Mouse (Mus musculus): Measurements from ENCODE around the gene Rprm. TPM values are rescaled to one million over a fixed set of nuclear protein-coding genes. Genes with fewer than 3 reads are reported as not detected.

Gene Rprm
- polyA plus RNA-seq, 2 experiments: 18.5 to 47.3 TPM

DNA sequence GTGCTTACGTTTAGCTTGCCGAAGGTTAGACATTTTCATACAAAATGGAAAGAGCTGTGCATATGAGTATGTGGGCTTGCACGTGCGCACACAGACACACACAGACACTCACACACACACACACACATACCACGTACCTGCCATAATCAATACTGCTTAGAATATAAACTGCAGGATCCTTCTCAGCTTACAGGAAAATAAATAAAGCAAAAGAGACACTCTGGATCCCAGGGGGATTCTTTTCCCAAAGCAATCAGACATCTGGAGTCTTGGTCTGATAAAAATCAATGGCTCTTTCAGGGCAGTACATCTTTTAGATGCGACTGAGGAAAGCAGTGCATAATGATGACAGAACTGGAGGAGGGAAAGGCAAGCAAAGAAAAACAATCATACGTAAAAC is 6.4 kb downstream of the Rprm start:
- no peak for TF ChIP-seq POLR2A (IDR thresholded peaks at IDR 0.05; ENCODE audit: borderline replicate concordance, extremely low read depth, insufficient read depth, insufficient read length)
- no peak for ATAC-seq (ENCODE audit: low FRiP score, low read depth)
- H3K27me3 ChIP-seq (ENCODE audit: control insufficient read depth, insufficient read depth, low read length): no peaks in the 10 kb centered on the region
- H3K4me1 ChIP-seq (ENCODE audit: control insufficient read depth, insufficient read depth, low read length): no peaks in the 10 kb centered on the region
- H3K9ac ChIP-seq (ENCODE audit: low read depth, low read length, severe bottlenecking): no peak overlapping the region
- no peak overlapping the region for H3K4me3 ChIP-seq (replicated peaks; ENCODE audit: low read length)
- no peak overlapping the region for H3K4me2 ChIP-seq (replicated peaks; ENCODE audit: low read depth, low read length, severe bottlenecking)
- H3K9me3 ChIP-seq (ENCODE audit: control insufficient read depth, low read length): no peaks in the 10 kb centered on the region
- H3K36me3 ChIP-seq (ENCODE audit: control insufficient read depth, insufficient read depth, low read length): no peaks in the 10 kb centered on the region
- 77% methylated on average over 7 of the region's 7 CpGs for WGBS
- H3K27ac ChIP-seq (replicated peaks; ENCODE audit: low read depth, low read length): no peak overlapping the region
- DNase-seq (ENCODE audit: low spot score): no peak

DNA sequence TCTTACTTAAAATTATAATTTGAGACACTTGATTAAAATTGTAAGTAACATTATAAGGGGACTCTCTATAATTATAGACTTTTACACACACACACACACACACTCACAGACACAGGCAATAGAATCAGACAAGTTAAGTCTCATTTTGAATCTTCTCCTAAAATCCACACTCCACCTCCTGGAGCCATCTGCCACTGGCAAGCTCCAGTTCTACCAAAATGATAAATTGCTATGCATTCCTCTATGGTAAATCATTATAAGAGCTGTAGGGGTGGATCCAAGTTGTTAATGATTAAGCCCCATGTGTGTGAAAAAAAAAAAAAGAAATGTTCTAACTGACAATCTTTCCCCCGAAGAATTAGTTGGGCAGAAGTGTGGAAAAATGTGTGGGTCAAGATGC is 13.8 kb downstream of the Rprm start:
- Histone ChIP-seq H3K4me1 (ENCODE audit: control insufficient read depth, insufficient read depth, low read length) (no peaks in the 10 kb centered on the region), H3K4me2 (replicated peaks; ENCODE audit: low read depth, low read length, severe bottlenecking) (no peak overlapping the region), H3K4me3 (replicated peaks; ENCODE audit: low read length) (no peak overlapping the region), H3K27me3 (ENCODE audit: control insufficient read depth, insufficient read depth, low read length) (no peaks in the 10 kb centered on the region), H3K9ac (ENCODE audit: low read depth, low read length, severe bottlenecking) (no peak overlapping the region), H3K36me3 (ENCODE audit: control insufficient read depth, insufficient read depth, low read length) (no peaks in the 10 kb centered on the region), H3K9me3 (ENCODE audit: control insufficient read depth, low read length) (no peaks in the 10 kb centered on the region), H3K27ac (replicated peaks; ENCODE audit: low read depth, low read length) (no peak overlapping the region)
- no peak for ATAC-seq (ENCODE audit: low FRiP score, low read depth)
- DNase-seq (ENCODE audit: low spot score): no peak
- no peak for TF ChIP-seq POLR2A (IDR thresholded peaks at IDR 0.05; ENCODE audit: borderline replicate concordance, extremely low read depth, insufficient read depth, insufficient read length)
- WGBS: 67% methylated on average over 1 of the region's 1 CpGs

DNA sequence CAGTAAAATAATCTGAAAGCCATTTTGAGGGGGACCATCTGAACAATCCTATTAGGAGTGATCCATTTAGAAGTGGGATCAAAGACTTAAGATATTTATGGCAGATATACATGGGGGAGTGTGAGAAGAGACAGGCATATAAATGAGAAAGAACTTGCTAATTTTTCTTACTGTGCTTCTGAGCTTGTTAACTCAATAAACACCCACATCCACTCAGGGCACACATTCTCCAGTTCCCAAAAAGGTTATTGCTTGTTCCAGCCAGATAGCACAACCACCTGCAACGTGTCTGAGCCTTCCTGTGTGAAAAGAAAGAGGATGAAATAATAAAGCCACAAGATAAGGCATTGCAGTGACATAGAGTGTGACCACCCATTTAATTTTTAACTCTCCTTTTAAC is 22.9 kb downstream of the Rprm start:
- Histone ChIP-seq H3K27ac (replicated peaks; ENCODE audit: low read depth, low read length) (no peak overlapping the region), H3K4me1 (ENCODE audit: control insufficient read depth, insufficient read depth, low read length) (no peaks in the 10 kb centered on the region), H3K36me3 (ENCODE audit: control insufficient read depth, insufficient read depth, low read length) (no peaks in the 10 kb centered on the region), H3K9me3 (ENCODE audit: control insufficient read depth, low read length) (no peaks in the 10 kb centered on the region), H3K27me3 (ENCODE audit: control insufficient read depth, insufficient read depth, low read length) (no peaks in the 10 kb centered on the region), H3K9ac (ENCODE audit: low read depth, low read length, severe bottlenecking) (no peak overlapping the region), H3K4me2 (replicated peaks; ENCODE audit: low read depth, low read length, severe bottlenecking) (no peak overlapping the region), H3K4me3 (replicated peaks; ENCODE audit: low read length) (no peak overlapping the region)
- no peak for DNase-seq (ENCODE audit: low spot score)
- WGBS: 28% methylated on average over 1 of the region's 1 CpGs
- no peak for TF ChIP-seq POLR2A (IDR thresholded peaks at IDR 0.05; ENCODE audit: borderline replicate concordance, extremely low read depth, insufficient read depth, insufficient read length)
- no peak for ATAC-seq (ENCODE audit: low FRiP score, low read depth)

DNA sequence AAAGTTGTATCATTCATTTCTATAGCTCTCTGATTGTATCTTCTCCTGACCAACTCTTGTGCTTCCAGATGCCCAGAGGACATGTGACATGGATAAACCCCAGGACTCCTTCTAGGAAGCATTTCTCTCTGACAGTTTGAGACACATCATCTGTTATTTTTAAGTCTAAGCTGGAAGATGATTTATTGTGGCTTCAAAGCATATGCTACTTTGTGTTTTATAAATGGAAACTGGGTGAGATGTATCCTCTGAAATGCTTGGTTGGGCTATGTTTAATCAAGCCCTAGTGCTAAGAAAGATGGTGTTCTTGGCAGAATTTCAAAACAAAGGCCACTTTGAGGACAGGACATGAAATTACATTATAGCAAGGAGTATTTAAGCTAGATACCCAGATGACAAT is 24.3 kb downstream of the Rprm start:
- no peak overlapping the region for H3K4me2 ChIP-seq (replicated peaks; ENCODE audit: low read depth, low read length, severe bottlenecking)

More for the DNA sequence above, 24.3 kb downstream of the Rprm start:
- DNase-seq (ENCODE audit: low spot score) (no peak), ATAC-seq (ENCODE audit: low FRiP score, low read depth) (no peak)
- no peaks in the 10 kb centered on the region for H3K27me3 ChIP-seq (ENCODE audit: control insufficient read depth, insufficient read depth, low read length)
- H3K4me3 ChIP-seq (replicated peaks; ENCODE audit: low read length): no peak overlapping the region
- TF ChIP-seq POLR2A (IDR thresholded peaks at IDR 0.05; ENCODE audit: borderline replicate concordance, extremely low read depth, insufficient read depth, insufficient read length): no peak
- H3K9ac ChIP-seq (ENCODE audit: low read depth, low read length, severe bottlenecking): no peak overlapping the region
- no peaks in the 10 kb centered on the region for H3K4me1 ChIP-seq (ENCODE audit: control insufficient read depth, insufficient read depth, low read length)
- H3K36me3 ChIP-seq (ENCODE audit: control insufficient read depth, insufficient read depth, low read length): no peaks in the 10 kb centered on the region
- H3K9me3 ChIP-seq (ENCODE audit: control insufficient read depth, low read length): no peaks in the 10 kb centered on the region
- no peak overlapping the region for H3K27ac ChIP-seq (replicated peaks; ENCODE audit: low read depth, low read length)
